Mouse (Mus musculus) G1E (cell line): Measurements from ENCODE around the gene Nnmt.

Experiments
- CTCF ChIP-seq: IDR thresholded peaks from 2 replicates; pipeline ENCODE4 v1.5.1; 2012; ENCODE audit warnings: low read depth, low read length, inconsistent platforms, mixed read lengths
- GATA1 ChIP-seq: IDR thresholded peaks from 2 replicates; pipeline ENCODE4 v1.6.1; 2012; ENCODE audit warnings: borderline replicate concordance, low read length, inconsistent platforms, mixed read lengths
- GATA2 ChIP-seq: IDR thresholded peaks from 2 replicates; pipeline ENCODE4 v1.6.1; 2012; ENCODE audit warnings: low read depth, low read length, inconsistent platforms, borderline replicate concordance
- TAL1 ChIP-seq: conservative IDR thresholded peaks from 2 replicates; pipeline ENCODE4 v1.6.1; 2012; ENCODE audit warnings: low read depth, low read length, inconsistent platforms, mixed read lengths

GRCm38 (mm10) chr9:48612542-48612941 is 7.6 kb upstream of the Nnmt start:
- no peak for TF ChIP-seq CTCF
- TF ChIP-seq GATA1: no peak
- TF ChIP-seq TAL1: no peak
- no peak for TF ChIP-seq GATA2
